Mouse (Mus musculus) kidney, postnatal 14 days (tissue): ENCODE measurements at regions not wholly inside any gene's neighbourhood (a gene's known extent, or its start where the extent isn't known, plus 50 kb on each side); places are given as distances from the start of the nearest gene placed in this dataset.
"Not testable (repeated sequence)": the region's sequence is repeated elsewhere in the genome, so short reads cannot be mapped to it uniquely, and the experiment has no call there.

Experiments
- DNase-seq: peaks from one replicate; pipeline ENCODE4 v3.0.0; 2022; ENCODE audit warnings: mixed read lengths

GRCm38 (mm10) chr11:113142816-113143215 is 360.8 kb downstream of the Sox9 start:
- DNase-seq: no peak

GRCm38 (mm10) chr11:113143839-113144627 is 362.0 kb downstream of the Sox9 start:
- no peak for DNase-seq

GRCm38 (mm10) chr11:113145721-113146120 is 363.7 kb downstream of the Sox9 start:
- DNase-seq: no peak

GRCm38 (mm10) chr11:113146762-113147161 is 364.7 kb downstream of the Sox9 start:
- DNase-seq: no peak

GRCm38 (mm10) chr11:113147535-113148197 is 365.6 kb downstream of the Sox9 start:
- DNase-seq: no peak

- DNase-seq: no peak
Observed at GRCm38 (mm10) chr11:113148198-113148537, 366.1 kb downstream of the Sox9 start.

- no peak for DNase-seq
Observed at GRCm38 (mm10) chr11:113155515-113155914, 373.5 kb downstream of the Sox9 start.

GRCm38 (mm10) chr11:113163941-113164340 is 381.9 kb downstream of the Sox9 start:
- no peak for DNase-seq

- DNase-seq: no peak
Observed at GRCm38 (mm10) chr11:113164510-113164909, 382.5 kb downstream of the Sox9 start.

- peak; percentile 89 for DNase-seq
Observed at GRCm38 (mm10) chr11:113165069-113165795, 383.2 kb downstream of the Sox9 start.

GRCm38 (mm10) chr11:113166517-113166916 is 384.5 kb downstream of the Sox9 start:
- peak; percentile 55 for DNase-seq

- peak; percentile 80 for DNase-seq
Observed at GRCm38 (mm10) chr11:113172497-113173140, 390.6 kb downstream of the Sox9 start.

- not testable (repeated sequence) for DNase-seq
Observed at GRCm38 (mm10) chr11:113173317-113173716, 391.3 kb downstream of the Sox9 start.

- DNase-seq: no peak
Observed at GRCm38 (mm10) chr11:113174011-113174507, 392.0 kb downstream of the Sox9 start.

GRCm38 (mm10) chr11:113175323-113175722 is 393.3 kb downstream of the Sox9 start:
- DNase-seq: no peak

- DNase-seq: peak; percentile 41
Observed at GRCm38 (mm10) chr11:113176183-113176582, 394.2 kb downstream of the Sox9 start.

GRCm38 (mm10) chr11:113178375-113178774 is 396.4 kb downstream of the Sox9 start:
- DNase-seq: no peak

- DNase-seq: no peak
Observed at GRCm38 (mm10) chr11:113180008-113180407, 398.0 kb downstream of the Sox9 start.

GRCm38 (mm10) chr11:113182083-113182861 is 400.2 kb downstream of the Sox9 start:
- DNase-seq: no peak

GRCm38 (mm10) chr11:113183556-113183955 is 401.5 kb downstream of the Sox9 start:
- no peak for DNase-seq

- no peak for DNase-seq
Observed at GRCm38 (mm10) chr11:113184095-113184494, 402.1 kb downstream of the Sox9 start.

- no peak for DNase-seq
Observed at GRCm38 (mm10) chr11:113187407-113187806, 405.4 kb downstream of the Sox9 start.
